In the genomic region with DNA sequence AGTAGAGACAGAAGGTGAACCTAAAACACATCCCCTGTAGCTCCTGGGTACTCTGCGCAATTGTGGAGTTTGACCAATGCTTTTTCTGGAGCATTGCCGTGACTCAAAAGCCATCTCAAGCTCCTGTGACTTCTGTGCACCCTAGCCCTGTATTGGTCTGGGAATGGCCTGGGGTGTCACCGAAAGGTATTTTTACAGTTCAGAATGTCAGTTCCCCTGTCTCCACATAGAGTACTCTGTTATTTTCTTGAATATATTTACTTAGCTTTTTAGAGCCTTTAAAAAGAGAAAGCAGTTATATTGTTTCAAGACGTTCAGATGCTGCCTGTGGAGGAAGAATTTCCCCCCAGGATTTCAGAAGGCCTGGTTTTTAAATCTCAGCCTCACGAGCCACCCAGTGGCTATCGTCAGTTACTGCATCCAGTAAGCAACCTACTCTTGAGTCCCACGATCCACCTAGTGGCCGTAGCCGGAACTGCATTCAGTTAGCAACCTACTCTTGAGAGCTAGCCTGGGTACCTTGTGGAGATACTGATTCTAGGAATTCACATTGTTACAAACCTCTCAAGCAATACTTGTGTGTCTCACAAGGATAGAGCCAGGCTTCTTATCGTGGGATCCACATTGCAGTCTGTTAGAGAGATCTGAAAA, we compare ENCODE assay signal across 8 mouse cellular contexts. TPM values are rescaled to one million over a fixed set of nuclear protein-coding genes. Genes with fewer than 3 reads are reported as not detected.
DNase-seq lines count a peak whose midpoint lies in the region; ATAC-seq and TF ChIP-seq lines count a peak whose summit lies in the region.

No protein-coding gene starts in this region.

- peak; percentile 82 for DNase-seq in T-cell, adult 2 months (ENCODE audit: low spot score)
- DNase-seq in cerebellum, postnatal 10 days = peak; percentile 94 to 98
- DNase-seq in frontal cortex, postnatal 25 days (ENCODE audit: low spot score in 2 of 2) = peak; percentile 88 to 95
- peak; percentile 95 for DNase-seq in induced T-regulatory cell, adult 2 months (ENCODE audit: low read depth)
- DNase-seq in left cerebral cortex, adult 2 months (ENCODE audit: extremely low spot score in 1 of 2, low spot score in 2 of 2) = peak; percentile 83 to 89
- DNase-seq in right cerebral cortex, postnatal 14 days = peak; percentile 98
- DNase-seq in urinary bladder, postnatal 25 days (ENCODE audit: low spot score) = peak; percentile 86

- no peak; the same call in none of the 2 replicates for TF ChIP-seq CTCF in left cerebral cortex, adult 2 months (IDR thresholded peaks at IDR 0.05)

- 0 out of 2 replicates have a peak overlapping the region, but pooled peaks have one; percentile 28 for H3K27ac ChIP-seq in left cerebral cortex, adult 2 months

- peak; percentile 100 for ATAC-seq in megakaryocyte progenitor cell, adult 5-6 weeks (replicated peaks; ENCODE audit: poor library complexity)

- H3K4me3 ChIP-seq in left cerebral cortex, adult 2 months = no peak overlapping the region

- intact Hi-C loops in left cerebral cortex, adult 2 months (cut with DNase I) = loop anchor here (2.0 kb wide), 1 partner anchor 138 kb away; a partner anchor contains a TSS

RNA-seq across cellular contexts. Expression of a gene that starts 22.3 kb away (rescaled TPM):
- 100 to 1,000 TPM; 103 to 113 TPM for total RNA-seq in left cerebral cortex, adult 2 months (2021)
- total RNA-seq in megakaryocyte progenitor cell, adult 5-6 weeks (2015) = 181 and 210 TPM in 2 replicates
- total RNA-seq in megakaryocyte progenitor cell, adult 5-6 weeks (2017) = 215 and 237 TPM in 2 replicates
